Mouse (Mus musculus): ENCODE measurements around the gene Gpr156.

The Gpr156 gene

GRCm38 (mm10) chr16:37919000-37919399 lies 2.7 kb downstream of the Gpr156 start:
- DNase-seq (ENCODE audit: low spot score in 2 of 2): no peak

DNA sequence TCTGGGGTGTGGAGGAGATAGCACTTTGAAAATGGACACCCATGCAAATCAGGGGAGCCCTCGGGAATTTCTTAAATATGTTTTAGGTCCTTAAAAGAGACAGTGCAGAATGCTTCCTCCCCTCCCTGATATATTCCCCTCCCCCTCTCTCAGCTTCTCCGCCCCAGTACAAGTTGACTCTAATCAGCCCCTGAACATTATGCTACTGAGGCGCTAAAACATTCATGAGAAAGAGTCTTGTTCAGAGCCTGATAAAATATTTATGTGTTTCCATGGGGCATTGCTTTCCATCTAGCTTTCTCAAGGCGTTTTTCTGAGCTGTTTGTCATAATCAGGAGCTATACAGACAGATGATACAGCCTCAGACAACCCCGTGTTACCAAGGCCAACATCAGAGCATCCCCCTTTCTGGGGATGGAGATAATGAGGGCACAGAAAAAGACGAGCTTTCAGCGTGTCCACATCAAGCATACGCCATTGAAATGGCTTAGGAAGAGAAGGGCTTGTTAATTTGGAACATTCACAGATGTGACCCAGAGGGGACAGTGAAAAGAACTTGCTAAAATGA lies 4.6 kb downstream of the Gpr156 start:
- DNase-seq (ENCODE audit: low spot score in 2 of 2): no peak

- no peak for DNase-seq (ENCODE audit: low spot score in 2 of 2)
These were observed 9.8 kb downstream of the Gpr156 start for GRCm38 (mm10) chr16:37926087-37926486.

DNA sequence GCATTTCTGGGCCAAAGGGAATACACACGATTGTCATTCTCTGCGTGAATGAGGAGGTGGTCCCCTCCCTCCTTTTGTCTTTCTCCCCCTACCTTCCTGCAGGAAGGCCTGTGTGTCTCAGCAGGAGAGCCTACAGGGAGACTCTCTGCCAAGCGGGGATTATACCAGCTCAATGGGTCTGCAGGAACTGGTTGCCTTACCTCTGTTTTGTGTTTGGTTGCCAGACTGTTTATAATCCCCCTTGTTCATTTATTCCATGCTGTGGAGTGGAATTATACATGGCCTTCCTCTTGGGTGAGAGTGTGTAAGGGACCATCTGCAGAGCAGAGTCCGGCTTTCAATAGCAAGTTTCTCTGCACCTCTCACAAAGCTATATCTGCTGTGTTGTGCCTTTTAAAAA lies 10.8 kb downstream of the Gpr156 start:
- no peak for DNase-seq (ENCODE audit: low spot score in 2 of 2)

DNA sequence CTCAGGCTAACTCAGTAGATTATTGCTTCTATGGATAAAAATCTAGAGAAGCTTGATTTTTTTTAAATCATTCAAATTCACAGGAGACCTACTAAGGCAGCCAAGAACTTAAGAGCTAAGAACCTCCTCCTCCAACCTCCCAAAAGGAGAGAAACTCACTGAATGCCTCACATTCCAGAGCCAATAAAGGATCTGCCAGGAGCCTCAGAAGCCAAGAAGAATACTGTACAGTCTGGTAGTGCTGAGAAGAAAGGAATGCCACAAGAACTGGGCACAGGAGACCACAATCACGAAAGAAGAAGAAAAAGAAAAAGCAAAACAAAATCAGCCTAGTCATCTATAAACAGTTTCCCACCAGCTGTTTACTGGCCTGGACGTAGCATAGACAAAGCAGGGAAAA lies 12.7 kb downstream of the Gpr156 start:
- DNase-seq (ENCODE audit: low spot score in 2 of 2): no peak

DNA sequence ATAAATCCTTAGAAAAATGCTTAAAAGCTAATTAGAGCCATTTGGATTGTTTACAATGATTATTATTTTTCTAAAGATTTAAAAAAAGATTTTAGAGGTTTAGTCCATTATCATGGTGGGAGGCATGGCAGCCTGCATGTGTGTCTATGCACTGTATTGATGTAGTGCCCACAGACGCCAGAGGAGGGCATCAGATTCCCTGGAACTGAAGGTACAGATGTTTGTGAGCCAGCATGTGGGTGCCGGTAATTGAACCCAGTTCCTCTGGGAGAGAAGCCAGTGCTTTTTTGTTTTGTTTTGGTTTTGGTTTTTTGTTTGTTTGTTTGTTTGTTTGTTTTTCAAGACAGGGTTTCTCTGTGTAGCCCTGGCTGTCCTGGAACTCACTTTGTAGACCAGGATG lies 13.3 kb downstream of the Gpr156 start:
- DNase-seq (ENCODE audit: low spot score in 2 of 2): no peak

GRCm38 (mm10) chr16:37934932-37935331 lies 18.6 kb downstream of the Gpr156 start:
- DNase-seq (ENCODE audit: low spot score in 2 of 2): no peak

GRCm38 (mm10) chr16:37937276-37937675 lies 21.0 kb downstream of the Gpr156 start:
- DNase-seq (ENCODE audit: low spot score in 2 of 2): no peak

DNA sequence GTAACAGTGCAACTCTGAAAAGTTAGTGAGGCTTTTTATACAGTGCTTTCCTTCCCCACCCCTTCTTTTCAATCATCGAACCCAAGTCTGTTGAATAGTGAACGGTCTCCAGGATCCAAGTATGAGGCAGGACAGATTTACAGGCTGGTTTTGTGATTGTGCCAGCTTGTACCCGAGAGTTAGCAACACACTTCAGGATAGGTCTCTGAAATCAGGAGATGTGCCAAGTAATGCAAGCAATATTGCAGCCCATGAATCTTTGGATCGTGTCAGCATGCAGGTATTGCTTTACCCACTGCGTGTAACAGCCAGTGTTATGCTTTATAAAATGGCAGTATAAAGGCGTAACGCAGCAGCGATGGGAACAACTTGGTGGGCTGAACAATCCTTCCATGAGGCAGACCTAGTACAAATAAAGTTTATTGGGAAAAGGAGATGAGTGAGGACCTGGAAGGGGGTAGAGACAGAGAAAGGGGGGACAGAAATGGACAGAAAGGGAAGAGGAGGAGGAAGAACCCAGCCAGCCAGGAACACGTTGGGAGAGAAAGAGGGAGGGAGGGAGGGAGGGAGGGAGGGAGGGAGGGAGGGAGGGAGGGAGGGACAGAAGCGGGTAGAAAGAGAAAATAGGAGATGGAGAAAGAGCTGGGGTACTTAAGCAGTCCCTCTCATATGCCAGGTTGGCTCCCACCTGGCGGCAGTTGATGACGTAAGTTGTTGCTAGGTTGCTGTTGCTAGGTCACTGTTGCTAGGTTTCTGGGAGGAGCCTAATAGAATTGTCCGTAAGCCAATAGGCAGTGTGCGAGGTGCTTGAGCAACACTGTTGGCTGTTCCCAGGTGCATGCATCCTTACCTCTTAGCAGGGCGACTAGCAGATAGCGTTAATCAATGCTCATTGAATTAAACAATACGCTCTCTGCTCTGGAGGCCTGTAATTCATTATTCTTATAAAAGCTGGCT lies 22.1 kb downstream of the Gpr156 start:
- peak in 1 of 2 experiments; percentile 49 for DNase-seq (ENCODE audit: low spot score in 2 of 2)

DNA sequence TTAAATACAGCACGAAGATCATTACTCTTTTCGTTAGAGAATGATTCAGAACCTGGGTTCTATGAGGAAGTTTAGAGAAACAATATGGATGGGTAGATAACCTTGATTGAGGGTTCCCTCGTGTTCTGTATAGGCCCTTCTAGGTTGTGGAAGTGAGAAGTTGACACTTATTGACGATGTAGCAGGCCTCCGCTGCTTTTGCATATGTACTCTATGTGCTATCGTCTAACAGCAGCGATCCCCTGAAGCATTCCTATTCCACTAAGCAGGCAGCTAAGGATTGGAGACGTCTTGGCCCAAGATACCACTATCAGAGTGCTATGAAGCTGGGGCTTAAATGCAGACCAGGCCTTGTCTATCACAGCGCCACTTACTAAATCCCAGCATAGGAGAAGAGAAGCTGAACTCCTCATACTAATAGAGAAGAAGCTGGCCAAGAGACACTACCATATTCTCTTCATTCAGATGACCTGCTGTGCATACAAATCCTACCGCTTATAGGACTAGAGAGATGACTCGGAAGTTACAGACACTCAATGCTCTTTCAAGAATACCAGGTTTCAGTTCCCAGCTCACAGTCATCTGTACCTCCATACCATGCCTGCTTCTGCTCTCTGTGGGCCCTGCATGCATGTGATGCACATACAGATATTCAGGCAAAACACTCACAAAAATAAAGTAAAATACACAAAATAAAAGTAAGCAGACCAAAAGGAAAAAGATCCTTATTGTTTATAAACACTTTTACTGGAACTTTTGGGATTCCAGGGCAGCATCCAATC lies 23.0 kb downstream of the Gpr156 start:
- DNase-seq (ENCODE audit: low spot score in 2 of 2): no peak

GRCm38 (mm10) chr16:37940291-37940690 lies 24.0 kb downstream of the Gpr156 start:
- no peak for DNase-seq (ENCODE audit: low spot score in 2 of 2)

GRCm38 (mm10) chr16:37943701-37944100 lies 27.4 kb downstream of the Gpr156 start:
- no peak for DNase-seq (ENCODE audit: low spot score in 2 of 2)

- DNase-seq (ENCODE audit: low spot score in 2 of 2): no peak
These were observed 28.9 kb downstream of the Gpr156 start for GRCm38 (mm10) chr16:37945031-37945796.

- peak in 1 of 2 experiments; percentile 19 for DNase-seq (ENCODE audit: low spot score in 2 of 2)
These were observed 30.9 kb downstream of the Gpr156 start for GRCm38 (mm10) chr16:37947160-37947559.

GRCm38 (mm10) chr16:37948365-37948764 lies 32.1 kb downstream of the Gpr156 start:
- no peak for DNase-seq (ENCODE audit: low spot score in 2 of 2)

GRCm38 (mm10) chr16:37951171-37951570 lies 34.9 kb downstream of the Gpr156 start:
- DNase-seq (ENCODE audit: low spot score in 2 of 2): no peak

- DNase-seq (ENCODE audit: low spot score in 2 of 2): no peak
These were observed 36.9 kb downstream of the Gpr156 start for GRCm38 (mm10) chr16:37953186-37953585.

DNA sequence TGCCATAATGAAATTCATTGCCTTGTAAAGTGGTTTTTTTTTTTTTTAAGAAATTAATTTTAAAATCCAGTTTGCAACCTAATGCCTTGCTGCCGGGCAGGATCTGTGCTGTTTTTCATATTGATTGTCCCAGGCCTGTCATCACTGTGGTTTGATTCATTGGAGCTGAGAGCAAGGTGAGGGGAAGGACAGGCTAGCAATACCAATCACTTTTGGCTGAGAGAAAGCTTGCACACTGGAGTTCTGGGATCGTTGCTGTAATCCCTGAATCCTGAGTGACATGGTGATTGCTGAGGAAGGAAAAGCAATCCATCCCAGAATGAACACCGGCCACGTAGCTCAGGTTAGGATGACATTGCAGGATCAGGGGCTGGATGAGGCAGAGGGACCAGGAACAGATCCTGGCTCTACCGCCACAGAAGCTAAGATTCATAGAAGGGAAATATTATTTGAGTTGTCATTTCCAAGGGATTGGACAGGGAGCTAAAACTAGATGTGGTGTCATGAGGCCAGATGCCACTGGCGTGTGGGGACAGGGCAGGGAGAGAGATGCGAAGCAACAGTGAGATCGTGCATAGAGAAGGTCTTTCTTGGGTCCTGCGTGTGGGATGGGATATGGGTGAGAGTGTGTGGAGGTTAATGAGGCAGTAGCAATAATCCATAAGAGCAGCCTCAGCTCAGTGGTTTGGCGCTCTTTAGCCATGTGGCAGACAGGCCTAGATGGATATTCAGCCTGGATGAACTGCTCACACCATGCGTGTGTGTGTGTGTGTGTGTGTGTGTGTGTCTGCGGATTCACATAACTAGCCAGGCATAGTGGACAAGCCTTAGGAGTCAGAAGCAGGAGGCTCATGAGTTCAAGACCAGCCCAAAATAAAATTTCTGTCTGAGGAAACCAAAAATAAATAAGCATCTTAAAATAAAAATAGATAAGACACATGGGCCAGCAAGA lies 38.0 kb downstream of the Gpr156 start:
- no peak for DNase-seq (ENCODE audit: low spot score in 2 of 2)

DNA sequence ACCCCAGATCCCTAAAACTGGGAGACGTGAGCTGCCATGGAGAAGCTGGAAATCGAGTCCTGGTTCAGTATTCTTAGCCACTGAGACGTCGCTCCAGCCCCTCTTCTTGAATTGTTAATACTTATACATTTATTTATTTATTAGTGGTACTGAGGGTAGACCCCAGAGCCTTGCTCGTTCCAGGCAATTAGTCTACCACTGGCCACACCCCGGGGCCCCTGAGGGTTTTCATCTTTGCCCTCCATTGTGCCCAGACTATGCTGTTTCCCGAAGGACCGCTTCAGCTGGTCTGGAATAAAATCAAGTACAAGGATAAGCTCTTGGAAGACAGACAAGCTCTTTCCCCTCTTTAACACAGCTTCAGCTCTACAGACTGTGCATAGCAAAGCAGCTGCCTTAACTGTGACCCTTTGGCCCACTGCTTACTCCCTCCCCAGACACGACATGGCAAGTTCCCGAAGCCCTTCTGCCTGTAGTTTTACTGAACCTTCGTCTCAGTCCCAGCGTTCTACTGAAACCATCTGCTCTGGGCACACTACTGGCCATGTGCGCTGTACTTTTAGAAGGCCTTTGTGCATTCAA lies 39.1 kb downstream of the Gpr156 start:
- DNase-seq (ENCODE audit: low spot score in 2 of 2): no peak

DNA sequence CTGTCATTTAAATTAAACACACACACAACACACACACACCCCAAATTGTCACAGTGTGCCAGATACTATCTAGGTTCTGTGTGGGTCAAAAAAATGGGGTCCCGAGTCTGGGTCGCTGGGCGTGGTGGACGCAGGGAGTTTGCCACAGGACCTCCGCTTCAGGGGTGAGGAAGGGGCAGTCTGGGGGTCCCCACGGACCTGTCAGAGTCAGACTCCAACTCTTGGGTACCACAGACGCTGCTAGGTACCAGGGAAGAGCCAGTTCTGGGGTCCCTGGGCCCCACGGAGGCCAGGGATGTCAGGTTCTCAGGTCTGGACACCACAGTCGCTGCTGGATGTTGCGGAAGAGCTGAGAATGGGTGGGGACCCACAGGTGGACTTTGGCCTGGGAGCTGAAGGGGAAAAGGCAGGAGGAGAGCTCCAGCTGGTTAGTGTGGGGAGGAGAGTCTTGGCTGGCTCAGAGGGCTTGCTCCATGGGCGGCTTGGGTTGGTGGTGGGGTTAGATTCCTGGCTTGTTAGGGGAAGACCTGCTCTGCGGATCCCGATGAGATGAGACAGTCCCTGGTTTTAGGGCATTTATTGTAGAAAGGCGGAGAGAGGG lies 39.9 kb downstream of the Gpr156 start:
- DNase-seq (ENCODE audit: low spot score in 2 of 2): no peak
